Mouse (Mus musculus) neutrophil, adult 83 days (primary cell): ENCODE measurements around the gene Vmn2r40. TPM values are rescaled to one million over a fixed set of nuclear protein-coding genes. Genes with fewer than 3 reads are reported as not detected.

Experiments used
- total RNA-seq, 2 experiments: library from RNA; stranded (reverse); gene quantifications; one replicate each; pipeline ENCODE4 v1.2.4; 2023

Gene Vmn2r40
- total RNA-seq = not detected

DNA sequence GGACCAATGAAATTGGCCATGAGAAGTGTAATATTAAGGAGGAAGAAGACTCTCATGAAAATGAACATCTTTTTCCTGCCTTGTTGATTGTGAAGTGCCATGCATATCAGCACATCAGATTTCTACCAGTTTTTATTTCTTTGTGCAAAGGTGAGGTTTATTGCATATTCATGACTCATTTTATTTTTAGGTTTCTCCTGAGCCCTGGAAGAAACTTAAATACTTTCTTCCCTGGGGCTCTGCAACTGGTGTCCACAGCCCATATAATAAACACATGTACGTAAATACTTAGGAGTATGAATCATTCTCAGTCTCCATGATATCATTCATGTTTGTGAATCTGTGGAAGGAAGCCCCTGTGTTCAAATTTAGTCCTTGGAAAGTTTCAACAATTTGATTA is at the start of gene Vmn2r40:
Gene Vmn2r40 (minus strand): TSS at position 101 of the 400 bp plus-strand sequence.

Other genes with a start within 250 kb of the Vmn2r40 start
- gene Vmn2r39, start 99.4 kb upstream of the Vmn2r40 start, total RNA-seq = not detected
- not detected for gene Vmn2r38, start 166.4 kb upstream of the Vmn2r40 start, total RNA-seq